Mouse (Mus musculus) kidney, adult 18-20 months (tissue): Measurements from ENCODE around the gene Inafm2.
A peak's percentile ranks its signal among the peaks of the same experiment; 100 is the strongest.

Source experiments
- DNase-seq: peaks from one replicate; pipeline ENCODE4 v3.0.0; 2021

Inafm2 gene

GRCm38 (mm10) chr2:118786525-118786924 is 41.0 kb downstream of the Inafm2 start:
- DNase-seq: no peak

DNA sequence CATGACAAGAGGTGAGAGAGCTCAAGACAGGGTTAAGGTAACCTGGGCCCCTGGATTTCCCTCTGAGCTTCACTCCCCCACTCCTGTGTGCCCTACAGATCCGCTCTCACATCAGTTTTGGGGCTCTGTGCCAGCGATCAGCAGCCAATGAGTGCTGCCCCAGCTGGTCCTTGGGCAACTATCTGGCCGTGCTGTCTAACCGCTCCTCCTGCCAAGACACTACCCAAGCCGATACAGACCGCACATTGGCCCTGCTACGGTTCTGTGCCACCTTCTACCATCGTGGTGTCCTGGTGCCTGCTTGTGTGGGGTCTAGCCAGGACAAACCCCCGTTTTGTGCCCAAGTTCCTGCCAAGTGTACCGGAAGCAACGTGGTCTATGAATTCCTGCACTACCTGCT is 43.9 kb downstream of the Inafm2 start:
- no peak for DNase-seq

- DNase-seq: no peak
Observed at GRCm38 (mm10) chr2:118790221-118790550, 44.6 kb downstream of the Inafm2 start.

- DNase-seq: peak; percentile 78
Observed at GRCm38 (mm10) chr2:118790551-118791525, 45.3 kb downstream of the Inafm2 start.

DNA sequence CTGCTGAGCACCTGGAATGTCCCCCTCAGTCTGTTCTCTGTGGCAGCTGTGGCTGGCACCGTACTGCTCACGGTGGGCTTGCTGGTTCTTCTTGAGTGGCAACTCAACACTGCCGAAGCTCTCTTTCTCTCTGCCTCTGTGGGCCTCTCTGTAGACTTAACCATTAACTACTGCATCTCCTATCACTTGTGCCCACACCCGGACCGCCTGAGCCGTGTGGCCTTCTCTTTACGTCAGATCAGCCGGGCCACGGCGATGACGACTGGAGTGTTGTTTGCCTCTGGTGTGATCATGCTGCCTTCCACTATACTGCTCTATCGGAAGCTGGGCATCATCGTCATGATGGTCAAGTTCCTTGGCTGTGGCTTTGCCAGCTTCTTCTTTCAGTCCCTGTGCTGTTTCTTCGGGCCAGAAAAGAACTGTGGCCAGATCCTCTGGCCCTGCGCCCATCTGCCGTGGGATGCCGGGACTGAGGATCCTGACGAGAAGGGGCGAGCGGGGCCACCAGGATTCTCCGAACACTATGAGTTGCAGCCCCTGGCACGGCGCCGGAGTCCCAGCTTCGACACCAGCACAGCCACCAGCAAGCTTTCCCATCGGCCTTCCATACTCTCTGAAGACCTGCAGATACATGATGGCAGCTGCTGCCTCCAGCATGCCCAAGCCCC is 46.2 kb downstream of the Inafm2 start:
- no peak for DNase-seq

DNA sequence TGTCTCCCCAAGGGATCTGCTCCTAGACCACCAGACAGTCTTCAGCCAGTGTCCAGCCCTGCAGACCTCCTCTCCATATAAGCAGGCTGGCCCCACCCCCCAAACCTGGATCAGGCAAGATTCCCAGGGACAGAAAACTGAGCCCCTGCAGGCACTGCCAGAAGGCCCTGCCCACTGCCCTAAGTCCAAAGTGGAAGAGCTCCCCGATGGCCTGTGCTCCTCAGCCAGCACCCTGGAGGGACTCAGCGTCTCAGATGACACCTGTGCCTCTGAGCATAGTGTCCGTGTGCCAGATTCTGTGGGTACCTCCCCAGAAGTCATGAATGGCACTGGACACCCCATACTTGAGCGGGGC is 46.7 kb downstream of the Inafm2 start:
- no peak for DNase-seq

- no peak for DNase-seq
Observed at GRCm38 (mm10) chr2:118793636-118794035, 48.1 kb downstream of the Inafm2 start.
